Mouse (Mus musculus) ovary, postnatal 14 days (tissue): ENCODE results near the gene Capzb.

Experiments
- DNase-seq: peaks from one replicate; pipeline ENCODE4 v3.0.0; 2022; ENCODE audit warnings: low spot score

Gene Capzb

GRCm38 (mm10) chr4:139268242-139268641 lies 75.5 kb downstream of the Capzb start:
- DNase-seq = no peak

GRCm38 (mm10) chr4:139270168-139270567 lies 77.5 kb downstream of the Capzb start:
- no peak for DNase-seq

GRCm38 (mm10) chr4:139271562-139271961 lies 78.9 kb downstream of the Capzb start:
- DNase-seq = no peak

GRCm38 (mm10) chr4:139272951-139273680 lies 80.4 kb downstream of the Capzb start:
- DNase-seq = no peak

- no peak for DNase-seq
Observed at GRCm38 (mm10) chr4:139274573-139274972, 81.9 kb downstream of the Capzb start.

GRCm38 (mm10) chr4:139276411-139276810 lies 83.7 kb downstream of the Capzb start:
- DNase-seq = no peak

- DNase-seq = no peak
Observed at GRCm38 (mm10) chr4:139280530-139280929, 87.8 kb downstream of the Capzb start.

GRCm38 (mm10) chr4:139281791-139282345 lies 89.2 kb downstream of the Capzb start:
- no peak for DNase-seq

- no peak for DNase-seq
Observed at GRCm38 (mm10) chr4:139282955-139283417, 90.3 kb downstream of the Capzb start.

GRCm38 (mm10) chr4:139284877-139285276 lies 92.2 kb downstream of the Capzb start:
- DNase-seq = no peak

- DNase-seq = no peak
Observed at GRCm38 (mm10) chr4:139286234-139286633, 93.5 kb downstream of the Capzb start.

GRCm38 (mm10) chr4:139287122-139287863 lies 94.6 kb downstream of the Capzb start:
- peak; percentile 86 for DNase-seq

- peak; percentile 53 for DNase-seq
Observed at GRCm38 (mm10) chr4:139289017-139289416, 96.3 kb downstream of the Capzb start.

- DNase-seq = no peak
Observed at GRCm38 (mm10) chr4:139291099-139291498, 98.4 kb downstream of the Capzb start.

GRCm38 (mm10) chr4:139292038-139292437 lies 99.3 kb downstream of the Capzb start:
- DNase-seq = no peak

GRCm38 (mm10) chr4:139297566-139297965 lies 104.9 kb downstream of the Capzb start:
- DNase-seq = no peak

- no peak for DNase-seq
Observed at GRCm38 (mm10) chr4:139298671-139299366, 106.1 kb downstream of the Capzb start.

GRCm38 (mm10) chr4:139301780-139302179 lies 109.1 kb downstream of the Capzb start:
- DNase-seq = no peak

- DNase-seq = no peak
Observed at GRCm38 (mm10) chr4:139302241-139302640, 109.5 kb downstream of the Capzb start.

GRCm38 (mm10) chr4:139305521-139305920 lies 112.8 kb downstream of the Capzb start:
- DNase-seq = no peak

- no peak for DNase-seq
Observed at GRCm38 (mm10) chr4:139307916-139308315, 115.2 kb downstream of the Capzb start.

- DNase-seq = no peak
Observed at GRCm38 (mm10) chr4:139309651-139310050, 117.0 kb downstream of the Capzb start.
